Comparison of ENCODE assay signal across 8 mouse cellular contexts in the genomic region with DNA sequence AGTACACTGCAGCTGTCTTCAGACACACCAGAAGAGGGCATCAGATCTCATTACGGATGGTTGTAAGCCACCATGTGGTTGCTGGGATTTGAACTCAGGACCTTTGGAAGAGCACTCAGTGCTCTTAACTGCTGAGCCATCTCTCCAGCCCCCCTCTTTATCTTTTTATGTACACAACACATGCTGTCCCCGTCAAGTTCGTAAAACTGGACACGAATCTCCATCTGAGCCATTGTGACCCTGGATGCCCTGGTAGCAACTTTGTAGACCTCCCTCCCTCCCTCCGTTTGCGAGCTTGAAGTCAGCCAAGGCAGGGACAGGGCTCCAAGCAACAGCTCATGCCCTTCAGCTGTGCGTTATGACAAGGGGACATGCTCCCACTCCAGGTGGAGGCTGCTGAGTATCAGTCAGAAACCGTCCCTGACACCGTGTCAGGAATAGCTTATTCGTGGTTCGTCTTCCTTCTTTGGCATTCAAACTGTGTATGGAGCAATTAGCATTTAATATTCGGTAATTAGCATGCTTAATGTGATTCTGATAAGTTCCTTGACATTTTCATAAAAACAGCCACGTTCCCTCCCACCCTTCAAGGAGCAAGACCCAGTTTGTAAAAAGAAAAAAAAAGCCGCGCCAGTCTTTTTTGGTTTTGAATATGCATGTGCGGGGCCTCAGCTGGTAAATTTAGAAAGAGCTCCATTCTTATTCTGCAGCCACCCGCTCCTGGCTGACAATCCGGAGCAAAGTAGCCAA. TPM values are rescaled to one million over a fixed set of nuclear protein-coding genes. Genes with fewer than 3 reads are reported as not detected.
A peak's percentile ranks its signal among the peaks of the same experiment; 100 is the strongest.
DNase-seq lines count a peak whose midpoint lies in the region; ATAC-seq lines count a peak whose summit lies in the region.

No protein-coding gene starts in this region.

- H3K4me2 ChIP-seq in kidney, embryonic 14.5 days (replicated peaks; ENCODE audit: low read depth, low read length) = peak overlapping the region; percentile 88
- H3K4me2 ChIP-seq in midbrain, embryonic 13.5 days (replicated peaks) = peak overlapping the region; percentile 96

- no peak for DNase-seq in kidney, adult 11 months
- peak; percentile 52 for DNase-seq in ES-CJ7 (ENCODE audit: low read depth, low spot score)
- DNase-seq in embryonic facial prominence, embryonic 10.5 days (ENCODE audit: low spot score) = peak; percentile 43
- no peak for DNase-seq in left cerebral cortex, adult 9 months (ENCODE audit: low spot score in 2 of 2)
- DNase-seq in frontal cortex, postnatal 10 days (ENCODE audit: low spot score in 2 of 2) = no peak

- peaks cover 15% of the 10 kb centered on the region; the same call in 1 of the 2 replicates for H3K4me1 ChIP-seq in kidney, embryonic 14.5 days (ENCODE audit: control insufficient read depth, insufficient read depth, low read length)
- H3K4me1 ChIP-seq in embryonic facial prominence, embryonic 10.5 days = peaks cover 27% of the 10 kb centered on the region
- peaks cover 18% of the 10 kb centered on the region for H3K4me1 ChIP-seq in midbrain, embryonic 13.5 days (replicated peaks)

- H3K27ac ChIP-seq in kidney, embryonic 14.5 days (ENCODE audit: low read depth, low read length) = peak overlapping the region; percentile 59; the same call in 1 of the 2 replicates
- H3K27ac ChIP-seq in embryonic facial prominence, embryonic 10.5 days (replicated peaks) = peak overlapping the region; percentile 89
- peak overlapping the region; percentile 74 for H3K27ac ChIP-seq in midbrain, embryonic 13.5 days

- H3K4me3 ChIP-seq in kidney, embryonic 14.5 days (ENCODE audit: low read length) = peak overlapping the region; percentile 98
- peak overlapping the region; percentile 80 for H3K4me3 ChIP-seq in embryonic facial prominence, embryonic 10.5 days
- H3K4me3 ChIP-seq in midbrain, embryonic 13.5 days (replicated peaks) = peak overlapping the region; percentile 95

- H3K27me3 ChIP-seq in kidney, embryonic 14.5 days (ENCODE audit: control insufficient read depth, insufficient read depth, low read length) = no peaks in the 10 kb centered on the region
- H3K27me3 ChIP-seq in embryonic facial prominence, embryonic 10.5 days (replicated peaks; ENCODE audit: low read depth, poor library complexity, severe bottlenecking) = no peaks in the 10 kb centered on the region
- H3K27me3 ChIP-seq in midbrain, embryonic 13.5 days = no peaks in the 10 kb centered on the region

- H3K36me3 ChIP-seq in kidney, embryonic 14.5 days (ENCODE audit: control insufficient read depth, insufficient read depth, low read length) = peaks cover 27% of the 10 kb centered on the region
- H3K36me3 ChIP-seq in embryonic facial prominence, embryonic 10.5 days (replicated peaks) = peaks cover 32% of the 10 kb centered on the region
- H3K36me3 ChIP-seq in midbrain, embryonic 13.5 days = peaks cover 28% of the 10 kb centered on the region

- ATAC-seq in kidney, embryonic 14.5 days (ENCODE audit: low FRiP score, low TSS enrichment) = no peak
- peak; percentile 12 for ATAC-seq in inflammation-experienced regulatory T-cells, adult 6 months
- ATAC-seq in midbrain, embryonic 13.5 days = no peak; the same call in 1 of the 2 replicates

- H3K9ac ChIP-seq in kidney, embryonic 14.5 days (ENCODE audit: low read depth, low read length) = peak overlapping the region; percentile 56
- H3K9ac ChIP-seq in midbrain, embryonic 13.5 days (replicated peaks) = peak overlapping the region; percentile 63; the same call in 1 of the 2 replicates

- H3K9me3 ChIP-seq in kidney, embryonic 14.5 days (ENCODE audit: control insufficient read depth, low read length) = no peaks in the 10 kb centered on the region
- no peaks in the 10 kb centered on the region for H3K9me3 ChIP-seq in embryonic facial prominence, embryonic 10.5 days
- no peaks in the 10 kb centered on the region for H3K9me3 ChIP-seq in midbrain, embryonic 13.5 days

- 4% methylated on average over 18 of the region's 18 CpGs for WGBS in kidney, embryonic 14.5 days
- WGBS in embryonic facial prominence, embryonic 10.5 days = 9% methylated on average over 18 of the region's 18 CpGs
- 7% methylated on average over 18 of the region's 18 CpGs for WGBS in midbrain, embryonic 13.5 days

RNA-seq across cellular contexts. Expression of a gene that starts 0.7 kb away (rescaled TPM):
- polyA plus RNA-seq in kidney, embryonic 14.5 days (2014; fragmentation: Nextera tagmentation; extraction: Ambion mirVana) = 214 and 242 TPM in 2 replicates
- 248 and 267 TPM in 2 replicates for polyA plus RNA-seq in embryonic facial prominence, embryonic 10.5 days (2016; fragmentation: Nextera tagmentation; extraction: Ambion mirVana)
- 1 to 10 TPM; 4.7 to 5.2 (median 4.8) TPM for polyA plus RNA-seq in inflammation-experienced regulatory T-cells, adult 6 months (2017; shearing (Covaris generic))
- 116 and 128 TPM in 2 replicates for polyA plus RNA-seq in midbrain, embryonic 13.5 days (2015; fragmentation: Nextera tagmentation; extraction: Ambion mirVana)

RNA-seq across cellular contexts. Expression of a gene that starts 11.8 kb away (rescaled TPM):
- polyA plus RNA-seq in kidney, embryonic 14.5 days (2014; fragmentation: Nextera tagmentation; extraction: Ambion mirVana) = 0.37 TPM in 1 of 2 replicates, not detected in the other
- 0.35 TPM in 1 of 2 replicates, not detected in the other for polyA plus RNA-seq in embryonic facial prominence, embryonic 10.5 days (2016; fragmentation: Nextera tagmentation; extraction: Ambion mirVana)
- polyA plus RNA-seq in inflammation-experienced regulatory T-cells, adult 6 months (2017; shearing (Covaris generic)) = under 1 TPM in 1 of 3 experiments, not detected in 2; 0.63 TPM
- 0.35 and 0.46 TPM in 2 replicates for polyA plus RNA-seq in midbrain, embryonic 13.5 days (2015; fragmentation: Nextera tagmentation; extraction: Ambion mirVana)

RNA-seq across cellular contexts. Expression of a gene that starts 32.4 kb away (rescaled TPM):
- polyA plus RNA-seq in kidney, embryonic 14.5 days (2014; fragmentation: Nextera tagmentation; extraction: Ambion mirVana) = 65.7 and 101 TPM in 2 replicates
- polyA plus RNA-seq in embryonic facial prominence, embryonic 10.5 days (2016; fragmentation: Nextera tagmentation; extraction: Ambion mirVana) = 98.8 and 108 TPM in 2 replicates
- polyA plus RNA-seq in inflammation-experienced regulatory T-cells, adult 6 months (2017; shearing (Covaris generic)) = 100 to 1,000 TPM in 1 of 3 experiments, 10 to 100 TPM in 2; 63.8 to 103 (median 96.2) TPM
- 91.4 and 94.1 TPM in 2 replicates for polyA plus RNA-seq in midbrain, embryonic 13.5 days (2015; fragmentation: Nextera tagmentation; extraction: Ambion mirVana)

RNA-seq across cellular contexts. Expression of a gene that starts 36.2 kb away (rescaled TPM):
- polyA plus RNA-seq in kidney, embryonic 14.5 days (2014; fragmentation: Nextera tagmentation; extraction: Ambion mirVana) = 183 TPM in 2 replicates
- 450 and 455 TPM in 2 replicates for polyA plus RNA-seq in embryonic facial prominence, embryonic 10.5 days (2016; fragmentation: Nextera tagmentation; extraction: Ambion mirVana)
- 100 to 1,000 TPM; 149 to 182 (median 164) TPM for polyA plus RNA-seq in inflammation-experienced regulatory T-cells, adult 6 months (2017; shearing (Covaris generic))
- 283 and 292 TPM in 2 replicates for polyA plus RNA-seq in midbrain, embryonic 13.5 days (2015; fragmentation: Nextera tagmentation; extraction: Ambion mirVana)

RNA-seq across cellular contexts. Expression of a gene that starts 52.5 kb away (rescaled TPM):
- polyA plus RNA-seq in kidney, embryonic 14.5 days (2014; fragmentation: Nextera tagmentation; extraction: Ambion mirVana) = not detected in 2 replicates
- polyA plus RNA-seq in embryonic facial prominence, embryonic 10.5 days (2016; fragmentation: Nextera tagmentation; extraction: Ambion mirVana) = not detected in 2 replicates
- polyA plus RNA-seq in inflammation-experienced regulatory T-cells, adult 6 months (2017; shearing (Covaris generic)) = not detected
- polyA plus RNA-seq in midbrain, embryonic 13.5 days (2015; fragmentation: Nextera tagmentation; extraction: Ambion mirVana) = not detected in 2 replicates

Comparison
In these comparisons a context has a peak if more than half of its experiments do, and no peak if none do; other contexts are left out.
1. DNase-seq: peak in ES-CJ7 (single experiment) and embryonic facial prominence, embryonic 10.5 days (single experiment); none in kidney, adult 11 months (single experiment), left cerebral cortex, adult 9 months (0 of 2) and frontal cortex, postnatal 10 days (0 of 2).
2. RNA of a gene that starts 0.7 kb away (polyA plus RNA-seq): 248 to 267 TPM in embryonic facial prominence, embryonic 10.5 days, 214 to 242 TPM in kidney, embryonic 14.5 days and 116 to 128 TPM in midbrain, embryonic 13.5 days; 4.7 to 5.2 TPM in inflammation-experienced regulatory T-cells, adult 6 months; every median in the first group is over 10 times any median in the second.
3. Peak in every context shown above with its lines, with median percentiles within 50 percentile points of each other: H3K27ac ChIP-seq and H3K4me3 ChIP-seq.